Mouse (Mus musculus): ENCODE measurements around the gene Dnlz.

DNA sequence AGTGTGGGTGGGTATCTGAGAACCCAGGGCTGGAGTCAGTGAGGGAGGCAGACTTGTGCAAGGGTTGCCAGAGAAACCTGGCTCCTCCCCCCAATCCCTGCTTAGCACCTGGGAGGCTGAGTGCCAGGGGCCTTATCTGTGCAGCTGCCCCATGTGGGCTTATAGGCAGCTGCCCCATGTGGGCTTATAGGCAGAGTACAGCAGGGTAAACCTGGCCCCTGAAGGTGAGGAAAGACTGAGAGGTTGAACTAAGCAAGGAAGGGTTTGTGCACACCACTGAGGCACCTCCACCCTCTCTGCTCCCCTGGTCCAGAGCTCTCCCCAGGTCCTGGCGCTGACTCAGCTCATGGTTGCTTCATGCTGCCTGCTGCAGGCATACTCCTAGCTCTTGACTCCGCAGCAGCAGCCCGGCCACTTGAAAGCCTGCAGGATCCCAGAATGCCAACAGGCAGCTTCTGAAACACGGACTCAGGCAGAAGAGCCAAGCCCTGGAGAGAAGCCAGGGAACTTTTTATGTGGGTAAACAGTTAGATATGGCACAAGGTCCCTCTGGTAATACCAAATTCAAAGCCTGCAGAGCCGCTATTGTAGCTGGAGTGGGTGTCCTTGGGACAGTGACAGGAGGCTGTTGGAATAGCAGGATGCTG is 51.6 kb downstream of the Dnlz start:
- no peak for TF ChIP-seq CTCF (IDR thresholded peaks at IDR 0.05; ENCODE audit: control insufficient read depth, insufficient read depth, insufficient replicate concordance, low read depth, low read length)
- TF ChIP-seq POLR2A (IDR thresholded peaks at IDR 0.05; ENCODE audit: control insufficient read depth, low read depth, low read length) = no peak
